Mouse (Mus musculus) heart, adult 2 months (tissue): ENCODE results near the gene Plscr3. TPM values are rescaled to one million over a fixed set of nuclear protein-coding genes. Genes with fewer than 3 reads are reported as not detected.
A peak's percentile ranks its signal among the peaks of the same experiment; 100 is the strongest.

Experiments
- DNase-seq, 2 experiments: peaks; one replicate each; pipeline ENCODE4 v3.0.0; 2021
- H3K27ac ChIP-seq: fragments of 200-600 bp; 2 replicates; pipeline ENCODE4 v1.8.1; 2022
- H3K27me3 ChIP-seq: fragments of 200-500 bp; 2 replicates; pipeline ENCODE4 v1.6.1; 2012; ENCODE audit warnings: mild to moderate bottlenecking, low read length, inconsistent platforms, mixed read lengths; ENCODE audit not compliant: control insufficient read depth, insufficient read depth
- H3K36me3 ChIP-seq: fragments of 200-500 bp; 2 replicates; pipeline ENCODE4 v1.6.1; 2012; ENCODE audit warnings: low read length, inconsistent platforms; ENCODE audit not compliant: control insufficient read depth, insufficient read depth
- H3K4me1 ChIP-seq: fragments of 200-500 bp; 2 replicates; pipeline ENCODE4 v1.6.1; 2011; ENCODE audit warnings: low read length; ENCODE audit not compliant: control insufficient read depth, insufficient read depth
- H3K4me3 ChIP-seq: fragments of 200-600 bp; 2 replicates; pipeline ENCODE4 v1.8.1; 2022
- H3K79me2 ChIP-seq: fragments of 200-500 bp; replicated peaks from 2 replicates; pipeline ENCODE4 v1.6.1; 2012; ENCODE audit warnings: mild to moderate bottlenecking, inconsistent platforms, low read length, moderate library complexity, mixed read lengths; ENCODE audit not compliant: control insufficient read depth, insufficient read depth
- H3K9ac ChIP-seq: fragments of 200-500 bp; 2 replicates; pipeline ENCODE4 v1.6.1; 2012; ENCODE audit warnings: low read depth, mild to moderate bottlenecking, control low read depth, inconsistent platforms, low read length, mixed read lengths
- CTCF ChIP-seq: fragments of 200-600 bp; IDR thresholded peaks from 2 replicates; pipeline ENCODE4 v1.8.1; 2022; ENCODE audit warnings: antibody characterized with exemption, mild to moderate bottlenecking, moderate library complexity
- EP300 ChIP-seq: fragments of 200-500 bp; IDR thresholded peaks from 2 replicates; pipeline ENCODE4 v1.6.1; 2011; ENCODE audit warnings: low read depth, low read length, control low read depth; ENCODE audit not compliant: insufficient read depth
- POLR2A ChIP-seq: fragments of 200-500 bp; IDR thresholded peaks from 2 replicates; pipeline ENCODE4 v1.6.1; 2011; ENCODE audit warnings: mild to moderate bottlenecking, low read depth, low read length, control low read depth; ENCODE audit not compliant: insufficient read depth
- WGBS: fragments of 180-500 bp; shearing (Covaris S2); methylation state at CpG from one replicate; pipeline ENCODE4 v1.1.7; 2018; 5-methylcytosine and 5-hydroxymethylcytosine counted together
- intact Hi-C: fragments of 180-260 bp; cut with DNase I; formaldehyde crosslinking; loops from one replicate; pipeline ENCODE4 v1.15.1; 2025
- polyA plus RNA-seq: library from polyadenylated mRNA; depleted of rRNA; stranded (reverse); fragments of >200 nt; gene quantifications from 2 replicates; pipeline ENCODE4 v1.2.3, GENCODE M21; 2012
- total RNA-seq, 2 experiments: library from RNA; stranded (reverse); gene quantifications; 2 replicates each; pipeline ENCODE4 v1.2.3; 2021

Gene Plscr3
- total and polyA plus RNA-seq, 3 experiments: 21.2 to 48.3 (median 22.4) TPM

DNA sequence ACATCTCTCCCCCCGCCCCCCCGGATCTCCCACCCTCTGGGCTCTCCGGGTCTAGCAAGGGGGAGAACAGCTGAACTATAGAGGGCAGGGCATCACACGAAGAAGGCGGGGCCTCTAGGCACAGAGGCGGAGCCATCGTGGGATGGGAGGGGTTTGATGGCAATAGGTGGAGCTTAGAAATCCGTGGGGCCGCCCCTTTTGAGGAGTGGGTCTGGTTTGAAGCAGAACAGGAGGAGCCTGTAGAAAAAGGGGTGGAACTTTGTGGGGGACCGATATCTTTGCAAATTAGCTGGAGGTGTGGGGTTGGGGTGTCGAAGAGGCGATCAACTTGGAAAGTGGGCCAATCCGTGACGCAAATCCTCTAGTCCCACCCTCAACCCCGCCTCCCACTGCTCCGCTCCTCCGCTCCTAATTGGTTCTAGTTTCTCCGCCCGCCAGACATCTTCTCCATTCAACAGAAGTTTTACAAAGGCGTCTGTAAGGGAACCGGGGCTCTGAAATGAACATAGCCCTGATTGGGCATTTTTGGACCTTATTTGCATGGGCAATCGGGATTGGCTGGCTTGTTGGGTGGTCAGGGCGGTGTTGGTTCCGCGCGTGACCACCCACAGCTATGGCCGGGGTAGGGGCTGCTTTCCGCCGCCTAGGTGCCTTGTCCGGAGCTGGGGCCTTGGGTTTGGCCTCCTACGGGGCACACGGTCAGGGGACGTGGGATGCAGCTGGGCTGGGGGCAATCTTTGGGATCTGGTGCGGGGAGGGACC, 8.0 kb upstream of the Plscr3 start, which contains the start of gene Tmem256:
Gene Tmem256, plus strand, starts transcription at position 563 of the 762 bp plus-strand sequence.
- peaks cover 2% of the 10 kb centered on the region for H3K4me1 ChIP-seq
- peak; percentile 94 to 95 for DNase-seq
- no peaks in the 10 kb centered on the region; the same call in 1 of the 2 replicates for H3K27me3 ChIP-seq
- intact Hi-C loops: loop anchor here (2.0 kb wide), 3 partner anchors 35 to 79 kb away; partner anchors contain the start of genes Polr2a and Tmem95
- peak within 1 kb of the TSS; percentile 80 for H3K9ac ChIP-seq
- peaks cover 2% of the 10 kb centered on the region; the same call in 1 of the 2 replicates for H3K36me3 ChIP-seq
- H3K27ac ChIP-seq: peak within 1 kb of the TSS; percentile 94
- peak within 1 kb of the TSS; percentile 58 for H3K4me3 ChIP-seq
- H3K79me2 ChIP-seq: no peaks in the 10 kb centered on the region
- TF ChIP-seq POLR2A (peak; percentile 90), CTCF (no peak), EP300 (no peak)
- under 1% methylated on average over 34 of the region's 34 CpGs for WGBS

DNA sequence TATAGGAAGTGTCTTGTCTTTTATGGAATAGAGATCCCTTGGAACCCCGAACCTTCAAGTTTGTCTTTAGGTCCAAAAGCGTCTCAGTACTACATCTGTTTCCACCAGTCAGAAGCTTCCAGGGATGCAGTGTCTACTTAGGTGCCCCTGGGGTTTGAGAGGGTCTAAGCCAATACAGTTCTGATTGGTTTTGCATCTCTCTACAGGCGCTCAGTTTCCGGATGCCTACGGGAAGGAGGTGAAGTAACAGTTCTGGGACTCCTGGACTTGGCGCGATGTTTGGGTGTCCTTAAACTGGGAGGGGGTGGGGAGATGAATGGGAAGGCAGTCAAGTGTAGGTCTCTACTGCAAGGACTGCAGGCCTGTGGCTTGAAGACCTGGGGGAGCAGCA, 7.5 kb upstream of the Plscr3 start:
- intact Hi-C loops: loop anchor here (2.0 kb wide), 1 partner anchor 80 kb away; the partner anchor contains the start of gene Polr2a
- WGBS: 6% methylated on average over 7 of the region's 7 CpGs
- no peak for DNase-seq

DNA sequence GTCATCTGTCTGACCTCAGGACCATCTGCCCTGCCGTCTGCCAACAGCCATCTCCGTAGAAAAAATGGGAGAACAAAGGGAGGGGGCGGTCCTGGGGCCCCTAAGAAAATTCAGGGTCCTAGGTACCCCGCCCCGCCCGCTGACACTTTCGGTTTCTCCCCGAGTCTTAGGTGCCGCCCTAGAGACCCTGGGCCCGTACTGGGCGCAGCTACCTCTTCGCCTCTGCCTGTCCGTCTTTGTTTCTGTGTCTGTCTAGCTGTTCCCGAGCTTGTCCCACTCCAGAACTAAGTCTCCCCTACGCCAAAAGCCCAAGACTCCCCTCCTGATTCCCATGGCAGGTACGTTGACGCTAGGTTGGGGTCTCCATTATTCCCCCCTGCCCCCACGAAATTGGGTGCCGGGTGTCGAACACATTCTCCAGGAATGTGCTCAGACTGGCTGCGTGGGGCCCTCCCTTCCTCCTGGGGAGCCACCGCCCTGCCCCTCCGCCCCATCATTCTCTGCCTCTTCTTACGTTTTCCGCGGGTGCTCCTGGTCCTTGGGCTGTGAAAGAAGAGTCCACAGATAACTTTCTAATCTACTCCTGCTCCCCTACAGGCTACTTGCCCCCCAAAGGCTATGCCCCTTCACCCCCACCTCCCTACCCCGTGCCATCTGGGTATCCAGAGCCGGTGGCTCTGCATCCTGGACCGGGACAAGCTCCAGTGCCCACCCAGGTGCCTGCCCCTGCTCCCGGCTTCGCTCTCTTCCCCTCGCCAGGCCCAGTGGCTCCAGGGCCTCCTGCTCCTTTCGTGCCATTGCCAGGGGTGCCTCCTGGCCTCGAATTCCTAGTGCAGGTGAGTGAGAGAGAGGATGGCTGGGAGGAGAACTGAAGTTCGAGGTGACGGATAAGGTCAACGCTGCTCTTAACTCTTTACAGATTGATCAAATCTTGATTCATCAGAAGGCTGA, 837 bp downstream of the Plscr3 start:
- Histone ChIP-seq H3K4me3 (peak overlapping the region; percentile 75), H3K27me3 (no peaks in the 10 kb centered on the region), H3K79me2 (no peaks in the 10 kb centered on the region), H3K27ac (peak overlapping the region; percentile 84), H3K4me1 (peaks cover 5% of the 10 kb centered on the region), H3K36me3 (no peaks in the 10 kb centered on the region; the same call in 1 of the 2 replicates), H3K9ac (peak overlapping the region; percentile 86)
- intact Hi-C loops: no loop called here
- 15% methylated on average over 37 of the region's 37 CpGs for WGBS
- TF ChIP-seq CTCF (no peak), POLR2A (no peak), EP300 (no peak)
- DNase-seq: peak; percentile 58 to 61

More for the DNA sequence above, 7.5 kb upstream of the Plscr3 start:
- H3K27ac ChIP-seq: peak overlapping the region; percentile 94
- H3K9ac ChIP-seq: peak overlapping the region; percentile 80
- H3K4me1 ChIP-seq: peaks cover 2% of the 10 kb centered on the region
- no peak for TF ChIP-seq POLR2A
- no peak for TF ChIP-seq CTCF
- no peak for TF ChIP-seq EP300
- H3K4me3 ChIP-seq: peak overlapping the region; percentile 58
- H3K27me3 ChIP-seq: no peaks in the 10 kb centered on the region; the same call in 1 of the 2 replicates
- H3K36me3 ChIP-seq: peaks cover 2% of the 10 kb centered on the region; the same call in 1 of the 2 replicates
- H3K79me2 ChIP-seq: no peaks in the 10 kb centered on the region

DNA sequence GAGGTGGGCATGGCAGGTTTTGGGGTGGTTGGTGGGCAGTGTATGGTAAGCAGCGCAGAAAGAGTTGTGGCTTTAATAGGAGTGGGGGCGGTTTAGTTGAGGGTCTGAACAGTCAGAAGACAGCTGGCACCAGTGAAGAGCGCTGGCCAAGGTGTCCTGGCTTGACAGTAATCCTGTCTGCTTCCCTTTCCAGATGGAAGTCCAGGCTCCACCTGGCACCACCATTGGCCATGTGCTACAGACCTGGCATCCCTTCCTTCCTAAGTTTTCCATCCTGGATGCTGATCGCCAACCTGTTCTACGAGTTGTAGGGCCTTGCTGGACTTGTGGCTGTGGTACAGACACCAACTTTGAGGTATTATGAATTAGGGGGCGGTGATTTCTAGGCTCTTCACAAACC, 1.8 kb downstream of the Plscr3 start:
- Histone ChIP-seq H3K36me3 (no peaks in the 10 kb centered on the region; the same call in 1 of the 2 replicates), H3K79me2 (no peaks in the 10 kb centered on the region), H3K9ac (no peak overlapping the region), H3K27ac (no peak overlapping the region), H3K4me3 (no peak overlapping the region), H3K27me3 (no peaks in the 10 kb centered on the region), H3K4me1 (peaks cover 5% of the 10 kb centered on the region)
- intact Hi-C loops: no loop called here
- TF ChIP-seq POLR2A: no peak
- TF ChIP-seq CTCF: no peak
- no peak for TF ChIP-seq EP300
- DNase-seq: no peak
- 96% methylated on average over 6 of the region's 6 CpGs for WGBS

DNA sequence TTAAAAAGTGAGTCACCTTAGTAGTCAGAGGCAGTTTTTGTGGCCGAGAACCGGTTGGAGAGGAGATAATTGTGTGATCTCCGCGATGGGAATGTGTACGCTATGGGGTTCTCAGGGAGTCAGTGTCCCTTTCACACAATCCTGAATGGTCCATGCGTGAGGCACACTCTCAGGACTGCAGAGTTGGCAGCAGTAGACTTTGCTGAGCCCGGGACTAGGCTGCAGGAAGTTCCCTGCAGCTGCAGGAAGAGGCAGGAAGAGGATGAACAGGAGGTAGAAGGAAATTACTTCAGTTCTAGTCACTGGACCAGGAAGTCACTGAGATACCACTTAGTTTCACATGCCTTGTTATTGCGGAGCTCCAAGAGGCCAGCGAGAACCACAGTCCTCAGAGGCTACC, 3.0 kb downstream of the Plscr3 start:
- H3K9ac ChIP-seq: peak overlapping the region; percentile 33; the same call in 1 of the 2 replicates
- H3K27ac ChIP-seq: peak overlapping the region; percentile 67
- peak overlapping the region; percentile 20; the same call in 1 of the 2 replicates for H3K4me3 ChIP-seq
- no peaks in the 10 kb centered on the region; the same call in 1 of the 2 replicates for H3K36me3 ChIP-seq
- TF ChIP-seq EP300 (0 out of 2 replicates have a peak, but pooled peaks have one; percentile 54), POLR2A (0 out of 2 replicates have a peak, but pooled peaks have one; percentile 1), CTCF (no peak)
- peaks cover 5% of the 10 kb centered on the region for H3K4me1 ChIP-seq
- intact Hi-C loops: no loop called here
- no peaks in the 10 kb centered on the region for H3K27me3 ChIP-seq
- no peaks in the 10 kb centered on the region for H3K79me2 ChIP-seq
- peak in 1 of 2 experiments; percentile 36 for DNase-seq
- WGBS: 48% methylated on average over 9 of the region's 9 CpGs
